Mouse (Mus musculus): Measurements from ENCODE around the gene Srd5a3.

The Srd5a3 gene

DNA sequence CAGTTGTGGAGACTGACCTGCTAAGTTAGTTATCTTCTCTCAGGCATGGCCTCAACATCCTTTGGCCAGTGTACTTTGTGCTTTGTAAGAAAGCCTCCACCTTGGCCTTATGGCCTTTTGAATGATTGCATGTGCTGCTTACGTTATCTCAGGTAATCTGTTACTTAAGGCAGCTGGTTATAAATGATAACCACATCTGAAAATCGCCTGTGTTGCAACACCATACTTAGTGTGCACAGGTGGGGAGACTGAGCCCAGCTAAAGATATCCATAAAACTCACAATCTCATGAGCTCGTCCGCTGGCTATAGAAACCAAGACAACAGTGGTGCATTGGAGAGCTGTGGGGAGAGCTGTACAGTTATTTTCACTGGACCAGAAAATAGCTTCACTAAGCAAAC, 50.5 kb downstream of the Srd5a3 start:
- no peak for DNase-seq (ENCODE audit: extremely low spot score)

DNA sequence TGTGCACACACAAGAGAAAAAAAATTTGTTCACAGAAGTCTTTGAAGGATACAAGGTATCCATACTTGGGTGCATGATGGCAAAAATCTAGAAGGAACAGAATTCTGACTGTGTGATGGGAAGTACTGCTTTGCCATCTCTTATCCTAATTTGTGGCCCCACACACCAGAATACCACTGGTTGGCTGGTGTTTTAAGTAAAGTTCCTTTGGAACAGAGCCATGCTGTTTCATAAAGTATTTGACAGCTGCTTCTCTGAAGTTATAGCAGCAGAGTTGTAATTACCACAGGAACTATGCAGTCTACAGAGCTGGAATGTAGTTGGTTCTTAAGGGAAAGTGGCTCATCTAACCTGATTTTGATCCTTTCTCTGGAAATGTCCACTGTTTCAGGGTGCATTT, 53.0 kb downstream of the Srd5a3 start:
- DNase-seq (ENCODE audit: extremely low spot score), result no peak

DNA sequence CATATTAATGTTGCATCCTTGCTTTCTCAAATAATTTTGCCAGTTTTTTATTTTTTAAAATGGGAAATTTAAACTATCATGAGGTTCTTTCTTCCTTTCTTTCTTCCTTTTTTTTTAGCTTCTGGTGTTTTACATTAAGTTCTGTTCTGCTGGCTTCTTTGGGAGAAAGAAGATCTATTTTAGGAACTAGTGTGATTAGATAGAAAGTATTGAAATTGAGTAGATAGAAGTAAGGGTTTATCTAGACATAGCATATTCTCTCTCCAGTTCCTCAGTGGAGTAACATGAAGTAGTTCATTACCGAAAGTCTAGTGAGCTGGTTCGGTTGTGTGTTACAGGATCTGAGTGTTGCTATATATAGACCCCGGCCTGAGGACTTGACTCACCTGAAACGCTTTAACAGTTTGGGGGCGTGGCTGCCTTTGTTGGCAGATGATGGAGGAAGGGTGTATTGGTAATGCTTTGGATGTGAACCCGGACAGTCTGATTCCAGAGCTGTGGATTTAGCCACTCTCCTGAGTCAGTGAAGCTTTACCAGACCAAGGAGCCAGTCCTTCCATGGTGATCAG, 54.4 kb downstream of the Srd5a3 start:
- DNase-seq (ENCODE audit: extremely low spot score), result no peak

DNA sequence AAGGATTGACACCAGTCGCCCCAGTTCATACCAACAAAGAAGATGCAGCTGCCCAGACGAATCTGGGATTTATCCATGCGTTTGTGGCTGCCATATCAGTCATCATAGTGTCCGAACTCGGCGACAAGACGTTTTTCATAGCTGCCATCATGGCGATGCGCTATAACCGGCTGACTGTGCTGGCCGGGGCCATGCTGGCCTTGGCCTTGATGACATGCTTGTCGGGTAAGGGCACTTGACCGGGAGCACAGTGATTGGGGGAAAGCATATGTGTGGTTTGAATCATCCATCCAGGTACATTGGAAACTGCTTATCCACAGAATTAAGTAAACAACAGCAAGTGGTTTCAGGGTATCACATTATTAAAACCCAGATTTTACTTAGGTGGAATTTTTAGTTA, 59.3 kb downstream of the Srd5a3 start:
- DNase-seq (ENCODE audit: extremely low spot score), result no peak

DNA sequence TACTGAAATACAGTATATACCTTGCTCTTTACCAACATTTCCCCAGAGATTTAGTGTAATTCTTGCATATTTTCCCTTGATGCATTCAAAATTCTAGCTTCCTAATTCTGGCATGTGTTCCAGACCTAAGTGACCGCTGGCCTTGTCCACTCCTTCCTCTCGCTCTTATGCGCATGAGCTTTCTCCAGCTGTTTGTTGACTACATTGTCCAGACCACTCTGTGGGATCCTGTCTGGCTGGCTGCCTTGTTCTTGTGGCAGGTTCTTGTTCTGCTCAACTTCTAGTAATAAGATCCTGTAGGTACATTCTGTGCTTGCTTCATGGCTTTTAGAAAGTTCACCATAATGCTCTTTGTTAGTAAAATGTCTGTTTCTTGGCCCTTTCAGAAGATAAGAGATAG, 63.1 kb downstream of the Srd5a3 start:
- no peak for DNase-seq (ENCODE audit: extremely low spot score)

Data from embryo, embryonic 9.5 days (tissue).